Mouse (Mus musculus) hindbrain, postnatal 0 days (tissue): ENCODE results near the gene Aar2. TPM values are rescaled to one million over a fixed set of nuclear protein-coding genes. Genes with fewer than 3 reads are reported as not detected.

Experiments
- ATAC-seq: fragments of 200-750 bp; cut with Nextera tagmentation; 2 replicates; pipeline ENCODE4 v1.8.0; 2017; ENCODE audit warnings: mild to moderate bottlenecking, moderate TSS enrichment, moderate library complexity
- DNase-seq: peaks from one replicate; pipeline ENCODE4 v3.0.0-alpha.2; 2015; ENCODE audit warnings: low spot score
- H3K27ac ChIP-seq: fragments of 300-500 bp; sonication (generic); 2 replicates; pipeline ENCODE4 v1.5.1; 2014; ENCODE audit warnings: mild to moderate bottlenecking
- H3K27me3 ChIP-seq: fragments of 300-500 bp; sonication (generic); 2 replicates; pipeline ENCODE4 v1.6.1; 2014; ENCODE audit warnings: low read length, mixed read lengths; ENCODE audit not compliant: insufficient read depth
- H3K36me3 ChIP-seq: fragments of 300-500 bp; sonication (generic); 2 replicates; pipeline ENCODE4 v1.6.1; 2014; ENCODE audit warnings: low read length, mixed read lengths; ENCODE audit not compliant: insufficient read depth
- H3K4me1 ChIP-seq: fragments of 300-500 bp; sonication (generic); 2 replicates; pipeline ENCODE4 v1.6.1; 2014; ENCODE audit warnings: antibody characterized with exemption, low read length, mixed read lengths; ENCODE audit not compliant: insufficient read depth
- H3K4me2 ChIP-seq: fragments of 300-500 bp; sonication (generic); 2 replicates; pipeline ENCODE4 v1.6.1; 2014; ENCODE audit warnings: low read depth, mild to moderate bottlenecking, low read length, moderate library complexity, mixed read lengths
- H3K4me3 ChIP-seq: fragments of 300-500 bp; sonication (generic); 2 replicates; pipeline ENCODE4 v1.5.1; 2014; ENCODE audit warnings: low read length
- H3K9ac ChIP-seq: fragments of 300-500 bp; sonication (generic); replicated peaks from 2 replicates; pipeline ENCODE4 v1.6.1; 2014; ENCODE audit warnings: mild to moderate bottlenecking, low read length, moderate library complexity, mixed read lengths
- H3K9me3 ChIP-seq: fragments of 300-500 bp; sonication (generic); 2 replicates; pipeline ENCODE4 v1.6.1; 2016; ENCODE audit warnings: low read length, mixed read lengths
- CTCF ChIP-seq: IDR thresholded peaks from 2 replicates; pipeline ENCODE4 v1.5.1; 2016; ENCODE audit warnings: antibody characterized with exemption, control low read depth, low read depth
- WGBS: fragments of 180-500 bp; shearing (Covaris S2); extraction: QIAGEN DNeasy Blood & Tissue Kit; methylation state at CpG from one replicate; pipeline ENCODE4 v1.1.7; 2014; 5-methylcytosine and 5-hydroxymethylcytosine counted together
- polyA plus RNA-seq: library from polyadenylated mRNA; unstranded; fragments of >200 nt; fragmentation: Nextera tagmentation; extraction: Ambion mirVana; gene quantifications from 2 replicates; pipeline ENCODE4 v1.2.1, GENCODE M21; 2015
- total RNA-seq: library from RNA; depleted of rRNA; stranded (reverse); fragments of >200 nt; gene quantifications from 2 replicates; pipeline ENCODE4 v1.2.3, GENCODE M21; 2014

Gene Aar2
- total and polyA plus RNA-seq, 2 experiments from 2014 or later: 40.3 to 61.6 TPM

DNA sequence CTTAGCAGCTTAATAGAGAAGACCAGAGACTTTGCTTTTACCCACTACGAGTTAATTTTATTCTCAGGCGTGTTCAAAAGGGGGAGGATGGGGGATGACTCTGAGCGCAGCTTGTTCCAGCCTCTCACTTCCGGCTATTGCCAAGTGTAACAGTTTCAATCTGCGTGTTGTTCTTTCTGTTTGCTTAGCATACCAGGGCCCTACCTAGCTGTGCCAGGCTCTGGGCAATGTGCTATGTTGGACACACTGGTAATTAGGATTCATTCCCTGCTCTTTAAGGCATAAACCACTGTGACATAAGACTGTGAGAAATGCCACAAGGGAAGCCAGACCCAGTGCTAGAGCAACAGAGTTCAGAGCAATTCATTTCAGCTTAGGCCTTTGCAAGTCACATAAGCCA is 16.2 kb downstream of the Aar2 start:
- Histone ChIP-seq H3K4me3 (no peak overlapping the region), H3K4me1 (no peaks in the 10 kb centered on the region), H3K9ac (no peak overlapping the region), H3K9me3 (no peaks in the 10 kb centered on the region), H3K27me3 (no peaks in the 10 kb centered on the region), H3K27ac (peak overlapping the region; percentile 16; the same call in 1 of the 2 replicates), H3K36me3 (peaks cover 31% of the 10 kb centered on the region), H3K4me2 (no peak overlapping the region)
- TF ChIP-seq CTCF: no peak
- DNase-seq (no peak), ATAC-seq (no peak)
- WGBS: 78% methylated on average over 5 of the region's 5 CpGs

DNA sequence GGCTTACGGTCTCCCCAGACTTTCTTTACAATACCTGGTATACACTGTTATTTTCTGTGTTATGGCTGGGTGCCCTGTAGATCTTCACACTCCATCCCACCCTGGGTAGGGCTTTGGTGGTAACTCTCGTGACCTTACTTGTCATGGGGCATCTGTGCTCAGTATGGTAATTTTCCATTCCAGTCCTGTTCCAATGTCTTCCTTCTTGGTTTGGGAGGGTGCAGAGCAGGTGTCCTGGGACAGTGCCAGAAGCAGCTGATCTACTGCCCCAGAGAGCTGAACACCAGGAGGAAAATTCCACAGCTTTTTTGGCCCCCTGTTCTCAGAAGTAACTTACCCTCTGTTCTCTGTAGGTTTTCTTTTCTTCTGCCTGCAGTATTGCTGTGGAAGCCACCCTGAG is 19.1 kb downstream of the Aar2 start:
- no peaks in the 10 kb centered on the region for H3K27me3 ChIP-seq
- H3K27ac ChIP-seq: no peak overlapping the region
- H3K4me3 ChIP-seq: no peak overlapping the region
- H3K4me2 ChIP-seq: no peak overlapping the region
- no peaks in the 10 kb centered on the region for H3K4me1 ChIP-seq
- H3K9ac ChIP-seq: no peak overlapping the region
- DNase-seq: no peak
- H3K9me3 ChIP-seq: no peaks in the 10 kb centered on the region
- ATAC-seq: no peak
- WGBS: 62% methylated on average over 2 of the region's 2 CpGs
- TF ChIP-seq CTCF: no peak
- peaks cover 23% of the 10 kb centered on the region for H3K36me3 ChIP-seq

DNA sequence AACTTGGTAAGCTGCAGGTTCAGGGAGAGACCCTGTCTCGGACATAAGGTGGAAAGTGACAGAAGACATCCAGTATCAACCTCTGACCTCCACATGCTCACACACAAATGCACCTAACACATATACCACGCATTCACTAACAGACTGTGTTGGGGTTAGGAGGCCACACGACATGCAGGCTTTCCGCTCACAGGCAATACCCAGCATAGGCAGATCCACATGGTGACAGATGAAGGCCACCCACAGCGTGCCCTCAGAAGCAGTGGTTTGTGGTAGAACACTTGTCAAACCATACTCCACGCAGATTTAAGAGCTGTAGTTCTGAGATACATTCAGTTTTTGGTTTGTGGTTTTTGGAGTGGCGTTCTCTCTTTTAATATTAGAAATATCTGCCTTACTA is 21.3 kb downstream of the Aar2 start:
- Histone ChIP-seq H3K9me3 (no peaks in the 10 kb centered on the region), H3K4me3 (no peak overlapping the region), H3K36me3 (peaks cover 23% of the 10 kb centered on the region), H3K4me1 (no peaks in the 10 kb centered on the region), H3K9ac (no peak overlapping the region), H3K27ac (no peak overlapping the region), H3K27me3 (no peaks in the 10 kb centered on the region), H3K4me2 (no peak overlapping the region)
- no peak for TF ChIP-seq CTCF
- no peak for DNase-seq
- WGBS: 86% methylated on average over 7 of the region's 7 CpGs
- no peak for ATAC-seq

DNA sequence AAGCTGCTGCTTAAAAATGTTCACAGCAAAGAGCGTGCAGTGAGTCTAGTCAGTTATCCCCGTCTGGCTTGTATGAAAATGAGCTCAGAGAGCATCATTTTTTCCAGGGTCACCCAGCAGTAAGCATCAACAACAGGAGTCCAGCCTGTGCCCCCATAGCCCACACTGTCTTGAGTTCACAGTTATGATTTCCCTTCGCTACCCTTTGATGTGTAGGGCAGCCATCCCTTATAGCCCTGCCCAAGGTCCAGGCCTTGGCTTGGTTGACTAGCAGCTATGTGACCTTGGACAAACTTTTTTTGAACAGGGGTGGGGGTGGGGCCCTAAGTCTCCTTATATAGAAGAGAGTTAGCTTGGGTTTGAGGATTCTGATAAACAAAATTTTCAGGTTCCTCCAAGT is 21.9 kb downstream of the Aar2 start:
- peaks cover 23% of the 10 kb centered on the region for H3K36me3 ChIP-seq
- no peaks in the 10 kb centered on the region for H3K4me1 ChIP-seq
- TF ChIP-seq CTCF: no peak
- H3K27me3 ChIP-seq: no peaks in the 10 kb centered on the region
- ATAC-seq (no peak), DNase-seq (no peak)
- no peak overlapping the region for H3K9ac ChIP-seq
- no peaks in the 10 kb centered on the region for H3K9me3 ChIP-seq
- no peak overlapping the region for H3K27ac ChIP-seq
- 86% methylated on average over 3 of the region's 3 CpGs for WGBS
- H3K4me3 ChIP-seq: no peak overlapping the region
- no peak overlapping the region for H3K4me2 ChIP-seq

DNA sequence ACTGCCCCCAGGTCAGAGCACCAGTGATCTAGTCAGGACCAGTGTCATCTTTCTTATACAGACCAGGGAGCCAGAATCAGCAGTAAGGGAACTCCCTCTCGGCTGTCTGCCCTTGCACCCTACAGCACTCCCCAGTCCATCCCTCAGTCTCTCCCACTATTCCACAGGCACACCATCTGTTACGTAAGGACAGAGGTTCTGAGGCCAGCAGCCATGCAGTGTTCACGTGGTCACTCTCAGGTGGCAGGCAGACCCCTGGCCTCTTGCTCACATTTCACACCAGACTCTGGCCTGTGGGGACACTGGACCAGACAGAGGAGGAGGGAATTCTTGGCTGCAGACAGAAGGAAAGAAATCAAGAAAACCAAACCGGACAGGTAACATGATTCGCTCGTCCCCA is 24.1 kb downstream of the Aar2 start:
- 80% methylated on average over 6 of the region's 6 CpGs for WGBS
- TF ChIP-seq CTCF: no peak
- ATAC-seq: no peak

DNA sequence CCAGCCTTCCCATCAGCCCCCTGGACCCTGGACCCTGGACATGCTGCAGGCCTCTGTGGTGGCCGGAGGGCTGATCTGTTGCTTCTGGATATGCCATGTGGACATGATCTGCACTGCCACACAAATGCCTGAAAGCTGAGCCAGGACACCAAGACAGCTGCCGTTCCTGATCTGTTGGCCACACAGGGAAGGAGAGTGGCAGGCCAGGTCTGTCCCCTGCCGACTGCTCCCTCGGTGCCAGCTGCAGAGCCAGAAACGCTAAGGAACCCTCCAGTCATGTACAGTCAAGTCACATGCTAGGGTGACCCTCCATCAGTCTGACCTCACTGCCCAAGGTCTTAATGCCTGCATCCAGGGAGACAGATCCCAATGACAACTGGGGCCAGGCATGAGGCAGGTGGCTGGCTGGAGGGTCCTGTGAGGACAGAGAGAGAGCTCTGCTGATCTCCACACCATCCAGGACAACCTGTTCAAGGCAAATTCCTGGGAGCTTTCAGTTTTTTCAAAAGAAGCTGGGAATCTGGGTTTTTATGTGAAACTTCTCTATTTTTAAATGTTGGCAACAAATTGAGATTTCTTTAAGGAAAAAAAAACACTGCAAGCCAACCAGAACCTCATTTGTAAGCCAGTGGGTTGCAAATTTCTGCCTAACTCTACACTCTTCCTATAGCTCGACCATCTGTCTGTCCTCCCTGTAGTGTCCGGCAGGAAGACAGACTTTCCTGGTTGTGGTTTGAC is 29.6 kb downstream of the Aar2 start:
- WGBS: 62% methylated on average over 7 of the region's 7 CpGs
- DNase-seq: no peak
- no peaks in the 10 kb centered on the region for H3K36me3 ChIP-seq
- H3K27me3 ChIP-seq: no peaks in the 10 kb centered on the region
- ATAC-seq: no peak
- no peak overlapping the region for H3K9ac ChIP-seq
- H3K4me1 ChIP-seq: no peaks in the 10 kb centered on the region
- no peak for TF ChIP-seq CTCF
- no peak overlapping the region for H3K27ac ChIP-seq
- no peak overlapping the region for H3K4me2 ChIP-seq
- no peak overlapping the region for H3K4me3 ChIP-seq
- H3K9me3 ChIP-seq: no peaks in the 10 kb centered on the region

More for the DNA sequence above, 24.1 kb downstream of the Aar2 start:
- no peak overlapping the region for H3K27ac ChIP-seq
- H3K4me2 ChIP-seq: no peak overlapping the region
- H3K27me3 ChIP-seq: no peaks in the 10 kb centered on the region
- H3K9ac ChIP-seq: no peak overlapping the region
- H3K4me1 ChIP-seq: no peaks in the 10 kb centered on the region
- peaks cover 18% of the 10 kb centered on the region for H3K36me3 ChIP-seq
- H3K4me3 ChIP-seq: no peak overlapping the region
- no peaks in the 10 kb centered on the region for H3K9me3 ChIP-seq
- no peak for DNase-seq

DNA sequence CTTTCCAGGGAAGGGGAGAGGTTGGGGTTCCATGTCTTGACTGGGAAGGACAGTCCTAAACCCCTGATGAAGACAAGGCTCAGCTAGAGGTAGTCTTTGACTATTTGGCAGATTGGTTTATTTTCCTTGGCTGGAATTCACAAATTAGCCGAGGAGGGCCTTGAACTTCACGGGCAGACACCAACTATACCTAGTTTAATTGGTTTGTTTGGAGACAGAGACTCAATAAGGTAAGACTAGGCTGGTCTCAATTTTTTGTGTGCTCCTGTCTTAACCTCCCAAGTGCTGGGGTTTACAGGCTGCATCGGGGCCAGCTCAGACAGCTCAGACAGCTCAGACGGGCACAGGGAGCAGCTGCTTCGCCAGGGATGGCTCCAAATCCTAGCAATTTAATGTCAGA is 33.1 kb downstream of the Aar2 start:
- Histone ChIP-seq H3K9ac (no peak overlapping the region), H3K27me3 (no peaks in the 10 kb centered on the region), H3K4me2 (no peak overlapping the region), H3K27ac (peak overlapping the region; percentile 46; the same call in 1 of the 2 replicates), H3K9me3 (no peaks in the 10 kb centered on the region), H3K4me1 (peaks cover 11% of the 10 kb centered on the region), H3K4me3 (no peak overlapping the region), H3K36me3 (no peaks in the 10 kb centered on the region)
- ATAC-seq (no peak), DNase-seq (no peak)
- 58% methylated on average over 5 of the region's 5 CpGs for WGBS
- no peak for TF ChIP-seq CTCF
